Mouse (Mus musculus) MN1 (cell line): ENCODE data around the gene Rangrf.
"Not testable (repeated sequence)": the region's sequence is repeated elsewhere in the genome, so short reads cannot be mapped to it uniquely, and the experiment has no call there.

ENCODE experiments used
- DNase-seq: peaks from one replicate; pipeline ENCODE4 v3.0.0-alpha.2; 2016; ENCODE audit warnings: low spot score

Gene Rangrf

DNA sequence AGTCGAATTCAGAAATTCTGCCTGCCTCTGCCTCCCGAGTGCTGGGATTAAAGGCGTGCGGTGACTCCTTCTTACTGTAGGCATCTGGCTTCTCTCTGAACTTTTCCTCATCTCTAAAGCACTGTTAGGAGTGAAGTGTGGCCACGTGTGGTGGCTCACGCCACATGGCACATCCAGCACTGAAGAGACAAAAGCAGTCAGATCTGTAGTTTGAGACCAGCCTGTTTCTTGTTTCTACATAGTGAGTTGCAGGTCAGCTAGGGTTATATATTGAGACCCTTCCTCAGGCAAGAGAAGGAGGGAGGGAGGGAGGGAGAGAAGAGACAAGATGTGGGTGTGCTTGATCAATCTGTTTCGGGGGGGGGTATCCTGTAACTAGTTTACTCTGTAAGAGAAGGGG is at the start of gene Rangrf:
TSS of gene Rangrf (minus strand) at position 101 of the 400 bp plus-strand sequence.
- DNase-seq, result no peak

DNA sequence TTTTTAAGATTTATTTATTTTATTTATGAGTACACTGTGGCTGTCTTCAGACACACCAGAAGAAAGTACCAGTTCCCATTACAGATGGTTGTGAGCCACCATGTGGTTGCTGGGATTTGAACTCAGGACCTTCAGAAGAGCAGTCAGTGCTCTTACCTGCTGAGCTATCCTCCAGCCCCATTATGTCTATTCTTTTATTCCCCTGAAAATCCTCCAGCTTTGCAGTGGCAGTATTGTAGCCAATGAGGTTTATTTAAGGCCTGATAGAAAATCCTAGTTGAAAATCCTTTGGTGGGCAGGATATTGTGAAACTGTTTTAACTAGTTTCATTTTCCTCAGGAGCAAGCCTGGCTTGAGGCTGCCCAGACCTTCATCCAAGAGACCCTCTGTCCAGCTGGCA is 45.7 kb upstream of the Rangrf start:
- no peak for DNase-seq

DNA sequence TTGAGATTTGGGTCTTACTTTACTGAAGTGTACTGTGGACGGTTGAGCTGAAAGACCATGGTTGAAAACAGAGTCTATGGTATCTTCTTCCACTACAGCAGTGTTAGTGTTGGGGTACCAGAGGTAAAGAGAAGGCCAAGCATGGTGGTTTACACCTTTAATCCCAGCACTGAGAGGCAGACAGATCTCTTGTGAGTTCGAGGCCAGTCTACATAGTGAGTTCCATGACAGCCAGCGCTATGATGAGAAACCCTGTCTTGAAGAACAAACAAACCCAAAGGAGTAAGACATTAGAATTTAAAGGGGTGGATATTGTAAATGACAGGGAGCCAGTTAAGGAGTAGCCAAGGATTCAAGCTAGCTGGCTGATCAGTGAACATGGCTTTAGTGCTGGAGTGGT is 41.8 kb upstream of the Rangrf start:
- DNase-seq, result no peak

DNA sequence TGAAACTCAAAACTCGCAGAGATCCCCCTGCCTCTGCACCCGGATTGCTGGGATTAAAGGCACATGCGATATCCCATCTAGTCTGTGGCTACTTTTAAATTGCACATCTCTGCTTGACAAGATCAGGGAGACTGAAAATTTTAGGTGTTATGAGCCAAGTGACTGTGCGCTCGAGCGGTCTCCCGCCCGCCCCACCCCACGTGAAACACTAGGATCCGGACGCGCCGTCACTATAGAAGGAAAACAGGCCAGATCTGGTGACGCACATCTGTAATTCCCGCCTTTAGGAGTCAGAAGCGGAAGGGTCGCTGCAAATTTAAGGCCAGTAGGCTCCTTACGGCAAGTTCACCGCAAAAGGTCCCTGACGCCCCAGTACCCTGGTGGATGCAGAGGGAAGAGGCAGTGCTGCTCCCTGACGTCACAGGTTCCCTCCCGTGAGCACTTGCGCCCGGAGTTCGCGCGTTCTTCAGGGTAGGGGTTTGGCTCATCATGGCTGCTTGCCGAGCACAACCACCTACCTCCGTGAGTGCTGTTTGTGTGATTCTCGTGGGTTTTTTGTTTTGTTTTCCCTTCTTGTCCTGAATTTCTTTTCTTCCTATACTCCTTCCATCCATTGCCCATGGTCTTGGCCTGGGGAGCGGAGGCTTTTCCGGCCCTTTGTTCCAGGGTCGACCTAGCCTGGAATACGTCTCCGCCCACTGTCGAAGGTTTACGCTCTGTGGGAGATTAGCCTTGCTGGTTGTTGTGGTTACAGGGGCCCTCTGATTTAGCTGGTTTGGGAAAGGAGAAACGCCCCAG is 40.9 kb upstream of the Rangrf start, which contains the start of gene Ctc1:
TSS of gene Ctc1 (plus strand) at position 268 of the 798 bp plus-strand sequence.
- peak; percentile 95 for DNase-seq

DNA sequence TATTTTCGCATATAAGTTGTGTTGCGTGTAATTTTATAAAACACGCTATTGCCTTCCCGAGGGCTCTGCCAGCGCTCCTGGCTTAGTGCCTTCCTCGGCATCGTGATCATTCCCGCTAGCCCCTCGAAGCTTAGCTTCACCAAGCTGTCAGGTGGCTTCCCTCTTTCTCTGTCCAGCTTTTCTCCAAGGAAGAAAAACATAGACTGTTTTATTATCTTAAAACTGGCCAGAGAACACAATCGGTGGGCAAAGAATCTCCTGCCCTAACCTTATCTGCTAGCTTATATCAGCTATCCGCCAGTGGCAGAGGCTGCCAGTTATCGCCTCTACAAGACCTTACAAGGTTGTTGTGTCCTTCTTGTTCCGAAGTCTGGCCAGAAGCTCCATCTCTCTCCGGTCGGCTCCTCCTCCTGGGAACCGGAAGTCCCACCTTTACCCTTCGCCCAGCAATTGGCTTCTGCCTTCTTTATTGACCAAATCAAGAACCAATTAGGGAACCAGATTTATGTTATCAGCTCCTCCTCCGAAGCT is 37.2 kb upstream of the Rangrf start:
- DNase-seq, result peak; percentile 91

DNA sequence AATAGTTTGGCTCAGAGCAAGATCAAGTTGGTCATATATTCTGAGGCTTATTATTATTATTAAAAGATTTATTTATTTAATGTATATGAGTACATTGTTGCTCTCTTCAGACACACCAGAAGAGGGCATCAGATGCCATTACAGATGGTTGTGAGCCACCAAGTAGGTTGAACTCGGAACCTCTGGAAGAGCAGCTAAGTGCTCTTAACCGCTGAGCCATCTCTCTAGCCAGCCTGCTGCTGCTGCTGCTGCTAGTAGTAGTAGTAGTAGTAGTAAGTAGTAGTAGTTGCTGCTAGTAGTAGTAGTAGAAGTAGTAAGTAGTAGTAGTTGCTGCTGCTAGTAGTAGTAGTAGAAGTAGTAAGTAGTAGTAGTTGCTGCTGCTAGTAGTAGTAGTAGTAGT is 36.5 kb upstream of the Rangrf start:
- peak; percentile 34 for DNase-seq

DNA sequence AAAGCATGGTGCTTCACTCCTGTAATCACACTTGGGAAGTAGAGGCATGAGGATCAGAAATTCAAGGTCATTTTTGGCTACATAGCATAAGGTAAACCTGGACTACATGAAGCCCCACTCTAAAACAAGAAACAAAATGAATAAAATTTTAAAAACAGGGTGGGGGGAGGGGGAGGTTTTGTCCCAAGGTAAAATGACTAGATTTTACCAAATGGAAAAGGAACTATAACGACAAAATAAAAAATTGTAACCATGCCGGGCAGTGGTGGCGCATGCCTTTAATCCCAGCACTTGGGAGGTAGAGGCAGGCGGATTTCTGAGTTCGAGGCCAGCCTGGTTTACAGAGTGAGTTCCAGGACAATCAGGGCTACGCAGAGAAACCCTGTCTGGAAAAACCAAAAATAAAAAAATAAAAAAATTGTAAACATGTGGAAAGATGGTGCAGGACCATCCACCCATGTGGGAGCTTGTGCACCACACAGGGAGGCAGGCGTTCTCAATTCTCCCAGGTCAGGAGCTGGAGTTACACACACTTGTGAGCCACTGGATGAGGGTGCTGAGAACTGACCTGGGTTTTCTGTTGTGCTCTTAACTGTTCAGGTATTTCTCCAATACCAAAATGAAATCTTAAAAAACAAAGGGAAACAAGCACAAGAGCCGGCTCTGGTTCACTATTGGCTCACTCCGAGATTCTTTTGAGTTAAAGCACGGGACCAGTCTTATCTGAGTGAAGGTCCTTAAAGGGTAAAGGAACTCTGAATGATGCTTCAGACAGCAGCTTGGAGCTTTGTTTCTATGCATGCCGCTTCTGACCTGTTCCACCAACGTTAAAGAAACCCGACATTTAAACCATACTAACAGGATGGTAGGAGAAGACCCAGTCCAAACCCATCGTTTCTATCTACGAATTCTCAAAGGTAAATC is 35.7 kb upstream of the Rangrf start:
- peak; percentile 55 for DNase-seq

DNA sequence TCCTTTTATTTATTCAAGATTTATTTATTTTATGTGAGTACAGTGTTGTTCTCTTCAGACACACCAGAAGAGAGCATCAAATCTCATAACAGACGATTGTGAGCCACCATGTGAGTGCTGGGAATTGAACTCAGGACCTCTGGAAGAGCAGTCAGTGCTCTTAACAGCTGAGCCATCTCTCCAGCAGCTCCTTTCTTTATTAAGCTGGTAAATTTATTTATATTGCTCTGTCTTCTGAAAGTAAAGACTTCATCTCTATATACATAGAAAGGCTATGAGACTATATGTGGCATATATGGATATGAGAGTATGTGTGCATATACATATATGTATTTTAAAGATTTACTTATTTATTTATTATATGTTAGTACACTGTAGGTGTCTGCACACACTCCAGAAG is 34.5 kb upstream of the Rangrf start:
- no peak for DNase-seq

DNA sequence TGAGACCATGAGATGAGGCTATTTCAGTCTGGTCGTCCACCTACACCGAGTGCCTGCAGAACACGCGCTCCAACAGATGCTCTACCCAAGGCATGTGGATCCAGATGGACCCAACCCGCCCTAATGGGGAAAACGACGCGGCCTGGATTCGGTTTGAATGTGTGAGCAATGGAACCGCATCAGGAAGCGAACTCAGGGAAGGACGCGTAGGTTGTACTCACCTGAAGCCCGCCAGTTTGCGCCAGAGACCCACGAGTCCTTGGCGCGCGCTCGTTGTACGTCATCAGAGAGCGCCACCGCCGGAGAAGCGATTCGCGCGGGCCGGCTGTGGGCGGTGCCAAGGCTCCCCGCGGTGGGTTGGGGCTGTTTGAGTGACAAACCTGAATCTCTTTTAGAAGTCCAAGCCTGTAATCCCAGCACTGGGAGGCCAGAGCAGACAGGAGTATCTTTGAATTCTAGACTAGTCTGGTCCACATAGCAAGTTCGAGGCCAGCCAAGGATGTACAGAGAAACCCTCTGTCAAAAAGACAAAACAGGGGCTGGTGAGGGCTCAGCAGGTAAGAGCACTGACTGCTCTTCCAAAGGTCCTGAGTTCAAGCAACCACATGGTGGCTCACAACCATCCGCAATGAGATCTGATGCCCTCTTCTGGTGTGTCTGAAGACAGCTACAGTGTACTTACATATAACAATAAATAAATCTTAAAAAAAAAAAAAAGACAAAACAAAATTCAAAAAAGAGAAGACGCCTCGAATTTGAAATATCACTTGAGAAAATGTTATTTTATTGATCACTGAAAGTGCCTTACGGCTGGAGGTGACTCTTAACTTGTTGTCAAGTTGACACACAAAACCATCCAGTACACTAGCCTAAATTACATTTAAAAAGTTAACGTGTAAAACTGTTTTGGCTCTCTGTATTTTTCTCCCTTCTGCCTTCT is 33.5 kb upstream of the Rangrf start, which contains the start of gene Pfas:
TSS of gene Pfas (minus strand) at position 279 of the 940 bp plus-strand sequence.
- peak; percentile 95 for DNase-seq

DNA sequence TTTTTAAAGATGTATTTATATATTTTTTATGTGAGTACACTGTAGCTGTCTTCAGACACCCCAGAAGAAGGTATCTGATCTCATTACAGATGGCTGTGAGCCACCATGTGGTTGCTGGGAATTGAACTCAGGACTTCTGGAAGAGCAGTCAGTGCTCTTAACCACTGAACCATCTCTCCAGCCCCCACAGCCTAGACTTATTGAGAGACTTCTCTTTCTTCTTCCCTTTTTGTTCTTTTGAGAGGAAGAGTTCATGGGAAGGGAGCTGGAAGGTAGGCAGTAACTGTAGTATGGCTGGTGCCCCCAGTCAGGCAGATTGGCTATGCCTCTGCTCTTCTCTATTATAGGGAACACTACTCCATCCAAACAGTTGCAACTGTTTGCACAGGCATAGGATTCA is 31.6 kb upstream of the Rangrf start:
- DNase-seq, result not testable (repeated sequence)

DNA sequence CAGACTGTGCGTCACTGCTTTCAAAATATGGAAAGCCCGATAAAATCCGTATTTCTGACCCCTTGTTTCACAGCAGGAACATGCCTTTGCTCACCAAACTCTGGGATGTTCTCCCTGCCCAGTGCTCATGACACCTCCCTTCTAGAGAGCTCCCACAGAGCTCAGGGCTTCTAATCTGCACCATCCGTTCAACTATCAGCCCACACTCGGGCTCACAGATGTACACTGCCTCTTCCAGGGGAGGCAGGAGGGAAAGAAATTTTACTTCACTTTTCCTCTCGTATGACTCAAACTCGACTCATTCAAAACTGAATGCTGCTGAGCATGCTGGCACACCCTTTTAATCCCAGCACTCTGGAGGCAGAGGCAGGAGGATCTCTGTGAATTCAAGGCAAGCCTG is 30.2 kb upstream of the Rangrf start:
- no peak for DNase-seq

DNA sequence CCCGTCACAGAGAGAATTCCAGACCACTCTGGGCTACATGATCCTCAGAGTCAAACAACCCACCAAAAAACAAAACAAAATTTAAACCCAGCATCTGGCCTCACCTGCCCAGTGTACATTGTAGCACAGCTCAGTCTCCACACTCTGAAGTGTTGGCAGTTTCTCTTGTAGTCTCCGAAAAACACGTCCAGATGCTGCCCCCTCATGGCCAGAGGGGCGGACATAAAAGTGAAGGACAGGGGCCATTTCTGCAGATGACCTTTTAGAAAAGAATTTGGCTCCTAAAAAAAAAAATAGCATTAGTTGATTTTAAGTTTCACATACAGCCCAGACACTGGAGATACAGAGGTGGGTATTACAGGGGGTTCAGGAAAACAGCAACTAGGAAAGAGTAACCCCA is 28.6 kb upstream of the Rangrf start:
- peak; percentile 39 for DNase-seq

DNA sequence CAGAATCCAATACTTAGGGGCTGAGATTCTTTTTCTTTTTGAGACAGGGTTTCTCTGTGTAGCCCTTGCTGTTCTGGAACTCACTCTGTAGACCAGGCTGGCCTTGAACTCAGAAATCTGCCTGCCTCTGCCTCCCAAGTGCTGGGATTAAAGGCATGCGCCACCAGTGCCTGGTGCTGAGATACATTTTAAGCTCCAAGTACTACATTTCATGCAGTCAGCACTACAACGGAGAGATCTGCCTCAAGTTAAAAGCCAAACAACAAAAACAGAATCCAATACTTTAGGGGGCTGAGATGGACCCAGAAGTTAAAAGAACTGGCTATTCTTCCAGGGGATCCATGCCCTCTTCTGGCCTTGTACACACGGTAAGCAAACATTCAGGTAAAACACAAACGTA is 27.8 kb upstream of the Rangrf start:
- DNase-seq, result not testable (repeated sequence)

DNA sequence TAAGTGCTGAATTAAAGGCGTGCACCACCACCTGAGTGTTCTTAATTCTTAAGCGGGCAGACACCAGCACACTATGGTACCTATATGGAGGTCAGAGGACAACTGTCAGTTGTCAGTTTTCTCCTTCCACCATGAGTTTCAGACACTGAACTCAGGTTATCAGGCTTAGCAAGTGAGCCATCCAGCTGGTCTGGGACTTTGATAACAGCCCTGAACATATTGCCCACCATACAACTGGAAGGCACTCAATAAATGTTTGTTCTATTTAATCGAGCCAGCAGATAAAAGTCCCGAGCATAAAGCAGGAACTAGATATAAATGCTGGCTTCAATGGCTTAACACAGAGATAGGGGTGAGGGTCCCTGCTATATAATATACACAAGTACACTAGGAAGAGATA is 22.1 kb upstream of the Rangrf start:
- no peak for DNase-seq

DNA sequence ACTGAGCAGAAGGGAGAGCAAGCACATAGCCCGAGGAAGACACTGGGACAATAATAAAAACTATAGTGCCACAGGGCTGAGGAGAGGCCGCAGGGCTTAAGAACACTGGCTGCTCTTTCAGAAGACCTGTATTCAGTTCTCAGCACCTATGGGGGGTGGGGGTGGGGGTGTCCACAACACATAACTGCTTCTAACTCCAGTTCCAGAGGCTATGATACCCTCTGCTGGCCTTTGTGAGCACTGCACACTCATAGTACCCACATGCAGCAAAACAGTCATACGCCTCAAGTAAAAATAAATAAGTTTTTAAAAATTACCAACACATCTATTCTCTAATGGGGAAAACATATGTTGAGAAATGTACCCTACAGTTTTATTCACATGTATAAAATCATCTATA is 19.4 kb upstream of the Rangrf start:
- DNase-seq, result no peak

DNA sequence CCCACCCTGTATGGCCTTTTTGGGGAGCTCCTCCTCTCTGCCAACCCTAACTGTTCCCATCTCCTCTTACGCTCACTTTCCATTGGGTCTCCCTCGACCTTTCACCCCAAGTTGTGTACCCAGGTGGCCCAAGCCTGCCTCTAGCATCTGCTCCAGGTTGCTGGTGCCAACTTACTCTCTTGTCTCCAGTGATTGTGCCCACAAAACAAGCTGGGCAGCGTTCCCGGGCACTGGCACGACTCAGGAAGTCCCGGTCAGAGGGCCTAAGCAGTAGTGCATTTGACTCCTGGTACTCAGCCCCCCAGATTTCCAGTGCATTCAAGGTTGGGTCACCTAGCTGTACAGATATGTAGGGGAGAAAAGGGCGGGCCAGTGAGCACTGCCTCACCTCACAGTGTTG is 18.1 kb upstream of the Rangrf start:
- no peak for DNase-seq

DNA sequence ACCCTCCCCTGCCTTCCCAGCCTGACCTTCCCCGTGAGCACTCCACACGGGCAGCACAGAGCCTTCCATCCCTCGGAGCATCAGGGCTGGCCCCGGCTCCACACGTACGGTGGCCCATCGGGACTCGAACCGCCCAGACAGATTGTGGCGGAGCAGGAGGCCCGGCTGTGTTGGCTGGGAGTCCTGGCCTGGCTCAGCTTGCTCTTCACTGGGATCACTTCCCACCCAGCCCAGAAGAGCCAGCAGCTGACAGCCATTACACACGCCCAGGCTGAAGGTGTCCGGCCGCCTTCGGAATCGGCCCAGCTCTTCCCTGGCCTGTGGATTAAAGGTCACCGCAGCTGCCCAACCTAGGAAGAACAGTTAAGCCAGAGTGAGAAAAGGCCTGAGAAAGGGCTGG is 13.4 kb upstream of the Rangrf start:
- no peak for DNase-seq

DNA sequence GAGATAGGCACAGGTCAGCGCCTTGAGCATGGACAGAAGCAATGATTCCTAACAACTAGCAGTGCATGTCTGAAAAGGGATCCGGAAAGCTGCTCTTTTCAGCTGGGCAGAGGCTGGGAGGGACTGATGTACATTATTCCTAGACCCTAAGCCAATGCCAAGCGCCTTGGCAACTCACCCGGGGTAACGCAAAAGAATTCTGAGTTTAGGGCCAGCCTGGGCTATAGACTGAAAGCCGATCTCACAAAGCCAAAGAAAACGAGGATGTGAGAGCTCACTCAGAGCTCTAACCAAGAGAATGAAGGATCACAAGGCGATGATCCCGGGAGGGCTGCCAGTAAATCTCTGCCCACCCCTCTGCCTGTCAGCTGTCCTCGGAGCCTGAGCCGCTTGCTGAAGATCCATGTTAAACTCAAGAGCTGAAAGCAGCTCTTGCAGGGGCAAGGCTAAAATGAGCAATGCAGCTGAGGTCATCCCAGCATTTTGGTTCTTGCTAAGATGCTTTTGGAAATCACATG is 12.4 kb upstream of the Rangrf start:
- no peak for DNase-seq

DNA sequence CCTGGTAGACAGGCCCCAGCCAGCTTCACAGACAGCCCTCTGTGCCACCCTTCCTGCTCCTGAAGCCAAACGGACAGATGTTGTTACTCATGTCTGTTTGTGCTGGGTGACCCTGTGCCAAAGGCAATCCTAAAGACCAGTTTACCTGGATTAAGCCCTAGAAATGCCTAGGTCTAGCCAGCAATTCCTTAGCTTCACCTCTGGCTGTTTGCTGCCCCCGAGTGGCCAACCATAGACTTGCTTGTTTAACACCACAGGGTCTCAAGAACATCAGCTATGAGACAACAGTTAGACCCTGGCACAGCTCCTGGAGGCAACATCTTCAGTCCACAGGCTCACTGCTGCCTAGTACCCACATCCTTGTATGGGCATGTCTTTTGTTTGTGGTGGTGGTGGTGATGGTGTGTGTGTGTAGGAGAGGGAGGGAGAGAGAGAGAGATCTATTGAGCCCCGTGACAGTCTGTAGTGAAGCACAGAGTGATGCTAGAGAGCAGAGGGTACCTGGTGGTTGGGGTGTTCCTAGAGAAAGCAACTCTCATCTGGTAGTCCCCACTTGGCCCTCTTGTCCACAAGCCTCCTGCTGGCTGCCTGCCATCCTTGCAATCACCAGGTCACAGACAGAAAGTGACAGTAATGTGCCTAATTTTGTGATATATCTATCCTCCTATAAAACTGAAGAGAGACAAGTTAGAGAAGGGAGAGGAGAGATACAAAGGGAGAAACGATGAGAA is 7.8 kb upstream of the Rangrf start:
- peak; percentile 78 for DNase-seq

DNA sequence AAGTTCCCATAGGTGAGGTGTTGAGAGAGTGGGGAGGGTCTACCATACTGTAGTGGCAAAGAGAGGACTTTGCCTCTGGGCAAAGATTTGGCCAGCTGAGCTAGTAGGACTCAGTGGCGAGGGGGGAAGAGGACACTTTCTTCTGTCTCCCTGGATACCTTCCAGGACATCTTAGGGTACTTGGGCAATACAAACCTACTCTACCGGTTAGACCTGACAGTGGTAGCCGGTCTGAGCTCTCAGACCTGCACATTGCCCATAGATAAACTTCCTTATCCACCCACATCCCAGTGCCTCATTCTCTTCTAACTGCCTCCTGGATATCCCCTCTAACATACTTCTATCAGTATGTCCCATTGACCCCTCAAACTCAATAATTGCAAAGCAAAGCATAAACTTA is 5.9 kb upstream of the Rangrf start:
- no peak for DNase-seq

DNA sequence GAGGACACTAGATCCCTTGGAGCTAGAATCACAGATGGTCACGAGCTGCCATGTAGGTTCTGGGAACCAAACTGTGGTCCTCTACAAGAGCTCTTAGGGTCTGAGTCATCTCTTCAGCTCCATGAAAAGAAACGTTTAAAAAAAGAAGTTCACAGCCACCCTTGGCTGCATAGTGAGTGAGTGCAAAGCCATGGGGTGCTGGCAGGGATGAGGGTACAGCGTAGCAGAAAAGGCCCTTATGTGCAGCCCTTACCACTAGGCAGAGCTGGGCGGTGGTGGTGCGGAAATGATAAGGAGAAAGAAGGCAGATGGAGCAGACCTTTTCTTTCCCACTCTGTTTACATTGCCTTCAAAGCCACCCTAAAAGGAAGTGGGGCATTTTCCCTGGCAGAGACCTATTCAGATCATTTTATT is 4.3 kb upstream of the Rangrf start:
- DNase-seq, result no peak
